Mouse (Mus musculus) spleen, adult 2 months (tissue): Measurements from ENCODE around the gene Dusp7. TPM values are rescaled to one million over a fixed set of nuclear protein-coding genes. Genes with fewer than 3 reads are reported as not detected.
A peak's percentile ranks its signal among the peaks of the same experiment; 100 is the strongest.

Source experiments
- DNase-seq, 2 experiments: peaks; one replicate each; pipeline versions ENCODE4 v3.0.0 to v3.0.0-alpha.2; 2012 to 2021; ENCODE audit warnings: low spot score in 2 of 2, low read depth in 1 of 2
- H3K27ac ChIP-seq: fragments of 200-500 bp; 2 replicates; pipeline ENCODE4 v1.5.1; 2012; ENCODE audit warnings: low read length, inconsistent platforms; ENCODE audit not compliant: insufficient read depth
- H3K27me3 ChIP-seq: fragments of 200-500 bp; 2 replicates; pipeline ENCODE4 v1.6.1; 2012; ENCODE audit warnings: mild to moderate bottlenecking, moderate library complexity, low read length, inconsistent platforms; ENCODE audit not compliant: control insufficient read depth, insufficient read depth
- H3K36me3 ChIP-seq: fragments of 200-500 bp; 2 replicates; pipeline ENCODE4 v1.6.1; 2012; ENCODE audit warnings: mild to moderate bottlenecking, low read length, inconsistent platforms; ENCODE audit not compliant: control insufficient read depth, insufficient read depth
- H3K4me1 ChIP-seq: fragments of 200-500 bp; 2 replicates; pipeline ENCODE4 v1.6.1; 2011; ENCODE audit warnings: inconsistent platforms; ENCODE audit not compliant: control insufficient read depth, insufficient read depth, insufficient read length
- H3K4me3 ChIP-seq: fragments of 200-500 bp; 2 replicates; pipeline ENCODE4 v1.5.1; 2011; ENCODE audit warnings: mild to moderate bottlenecking, inconsistent platforms; ENCODE audit not compliant: insufficient read depth, insufficient read length; ENCODE audit errors: extremely low read depth
- CTCF ChIP-seq: fragments of 200-500 bp; IDR thresholded peaks from 2 replicates; pipeline ENCODE4 v1.5.1; 2011; ENCODE audit warnings: mild to moderate bottlenecking, inconsistent platforms; ENCODE audit not compliant: insufficient read depth, insufficient read length, insufficient replicate concordance; ENCODE audit errors: extremely low read depth
- POLR2A ChIP-seq: fragments of 200-500 bp; IDR thresholded peaks from 2 replicates; pipeline ENCODE4 v1.6.1; 2011; ENCODE audit warnings: low read depth, low read length, inconsistent platforms
- WGBS: fragments of 180-500 bp; shearing (Covaris S2); methylation state at CpG from one replicate; pipeline ENCODE4 v1.1.7; 2018; 5-methylcytosine and 5-hydroxymethylcytosine counted together
- polyA plus RNA-seq: library from polyadenylated mRNA; depleted of rRNA; stranded (reverse); fragments of >200 nt; gene quantifications from 2 replicates; pipeline ENCODE4 v1.2.3, GENCODE M21; 2012

Gene Dusp7
- polyA plus RNA-seq, 1 experiment: 73.1 TPM

GRCm38 (mm10) chr9:106397733-106398132, 29.3 kb downstream of the Dusp7 start:
- H3K4me3 ChIP-seq: no peak overlapping the region
- WGBS: 68% methylated on average over 4 of the region's 4 CpGs
- TF ChIP-seq POLR2A (no peak), CTCF (no peak)
- no peak for DNase-seq
- H3K27ac ChIP-seq: peak overlapping the region; percentile 22; the same call in 1 of the 2 replicates
- H3K36me3 ChIP-seq: no peaks in the 10 kb centered on the region
- no peaks in the 10 kb centered on the region for H3K27me3 ChIP-seq
- H3K4me1 ChIP-seq: peaks cover 6% of the 10 kb centered on the region; the same call in 1 of the 2 replicates

- peaks cover 6% of the 10 kb centered on the region; the same call in 1 of the 2 replicates for H3K4me1 ChIP-seq
- H3K4me3 ChIP-seq: no peak overlapping the region
- no peak for DNase-seq
- no peaks in the 10 kb centered on the region for H3K27me3 ChIP-seq
- TF ChIP-seq CTCF (no peak), POLR2A (no peak)
- H3K36me3 ChIP-seq: no peaks in the 10 kb centered on the region
- H3K27ac ChIP-seq: no peak overlapping the region
- WGBS: 63% methylated on average over 9 of the region's 9 CpGs
These were observed 30.4 kb downstream of the Dusp7 start for GRCm38 (mm10) chr9:106398667-106399311.

- DNase-seq: no peak
- H3K4me3 ChIP-seq: no peak overlapping the region
- no peaks in the 10 kb centered on the region for H3K36me3 ChIP-seq
- TF ChIP-seq POLR2A: no peak
- no peak for TF ChIP-seq CTCF
- H3K27me3 ChIP-seq: no peaks in the 10 kb centered on the region
- 88% methylated on average over 3 of the region's 3 CpGs for WGBS
- H3K27ac ChIP-seq: no peak overlapping the region
- H3K4me1 ChIP-seq: no peaks in the 10 kb centered on the region
These were observed 31.4 kb downstream of the Dusp7 start for GRCm38 (mm10) chr9:106399808-106400207.

GRCm38 (mm10) chr9:106402149-106402548, 33.7 kb downstream of the Dusp7 start:
- no peak for DNase-seq
- H3K27me3 ChIP-seq: no peaks in the 10 kb centered on the region
- no peak overlapping the region for H3K27ac ChIP-seq
- H3K4me3 ChIP-seq: no peak overlapping the region
- no peaks in the 10 kb centered on the region for H3K36me3 ChIP-seq
- no peaks in the 10 kb centered on the region; the same call in 1 of the 2 replicates for H3K4me1 ChIP-seq
- TF ChIP-seq CTCF (no peak), POLR2A (no peak)
- WGBS: 83% methylated on average over 5 of the region's 5 CpGs

GRCm38 (mm10) chr9:106402607-106403375, 34.4 kb downstream of the Dusp7 start:
- 93% methylated on average over 16 of the region's 16 CpGs for WGBS

GRCm38 (mm10) chr9:106405275-106405674, 36.8 kb downstream of the Dusp7 start:
- Histone ChIP-seq H3K27me3 (no peaks in the 10 kb centered on the region), H3K27ac (no peak overlapping the region), H3K36me3 (no peaks in the 10 kb centered on the region), H3K4me3 (no peak overlapping the region), H3K4me1 (no peaks in the 10 kb centered on the region; the same call in 1 of the 2 replicates)
- no peak for DNase-seq
- WGBS: 88% methylated on average over 6 of the region's 6 CpGs
- TF ChIP-seq CTCF (no peak), POLR2A (no peak)

More at GRCm38 (mm10) chr9:106402607-106403375, 34.4 kb downstream of the Dusp7 start:
- Histone ChIP-seq H3K27ac (no peak overlapping the region), H3K4me3 (no peak overlapping the region), H3K27me3 (no peaks in the 10 kb centered on the region), H3K4me1 (no peaks in the 10 kb centered on the region; the same call in 1 of the 2 replicates), H3K36me3 (no peaks in the 10 kb centered on the region)
- TF ChIP-seq CTCF (no peak), POLR2A (no peak)
- no peak for DNase-seq
